Mouse (Mus musculus) cortical plate, adult 2 months (tissue): ENCODE measurements at regions not wholly inside any gene's neighbourhood (a gene's known extent, or its start where the extent isn't known, plus 50 kb on each side); places are given as distances from the start of the nearest gene placed in this dataset.

ENCODE experiments used
- H3K27ac ChIP-seq: fragments of 200-500 bp; 2 replicates; pipeline ENCODE4 v1.5.1; 2012; ENCODE audit warnings: low read length, control low read depth, inconsistent platforms; ENCODE audit not compliant: insufficient read depth
- H3K4me1 ChIP-seq: fragments of 200-500 bp; 2 replicates; pipeline ENCODE4 v1.6.1; 2011; ENCODE audit warnings: low read length; ENCODE audit not compliant: control insufficient read depth, insufficient read depth
- H3K4me3 ChIP-seq: fragments of 200-500 bp; 2 replicates; pipeline ENCODE4 v1.5.1; 2011; ENCODE audit warnings: mild to moderate bottlenecking, low read length, control low read depth; ENCODE audit not compliant: insufficient read depth
- CTCF ChIP-seq: fragments of 200-500 bp; IDR thresholded peaks from 2 replicates; pipeline ENCODE4 v1.5.1; 2011; ENCODE audit warnings: mild to moderate bottlenecking, control low read depth, low read length; ENCODE audit not compliant: insufficient read depth; ENCODE audit errors: extremely low read depth
- POLR2A ChIP-seq: fragments of 200-500 bp; IDR thresholded peaks from 2 replicates; pipeline ENCODE4 v1.6.1; 2011; ENCODE audit warnings: mild to moderate bottlenecking, low read length, control low read depth; ENCODE audit not compliant: insufficient read depth; ENCODE audit errors: extremely low read depth

DNA sequence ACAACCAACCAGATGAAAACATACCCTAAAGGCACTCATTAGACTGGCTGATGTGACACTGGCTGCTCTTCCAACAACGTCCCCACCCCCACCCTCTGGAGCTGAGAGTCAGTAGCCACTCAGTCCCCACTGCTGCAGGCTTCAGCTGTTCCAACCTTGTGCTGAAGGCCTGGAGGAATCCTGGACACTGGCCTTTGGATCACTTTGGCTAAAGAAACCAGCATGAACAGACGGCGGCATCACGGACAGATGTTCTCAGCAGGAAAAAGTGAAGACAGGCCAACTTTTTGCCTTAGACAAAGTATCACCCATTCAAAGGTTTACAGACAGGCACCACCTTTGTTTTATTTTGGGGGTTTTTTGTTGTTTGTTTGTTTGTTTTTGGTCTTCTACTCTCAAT lies 125.8 kb upstream of the Mgat5 start:
- no peaks in the 10 kb centered on the region; the same call in 1 of the 2 replicates for H3K4me1 ChIP-seq
- no peak overlapping the region for H3K4me3 ChIP-seq
- TF ChIP-seq POLR2A (no peak), CTCF (no peak)
- no peak overlapping the region for H3K27ac ChIP-seq

- Histone ChIP-seq H3K4me1 (0 out of 2 replicates have a peak, but pooled peaks cover 1% of the 10 kb centered on the region), H3K27ac (no peak overlapping the region), H3K4me3 (no peak overlapping the region)
- TF ChIP-seq POLR2A, result no peak
- no peak for TF ChIP-seq CTCF
Measured at GRCm38 (mm10) chr1:127062430-127062829, 142.4 kb upstream of the Mgat5 start.

DNA sequence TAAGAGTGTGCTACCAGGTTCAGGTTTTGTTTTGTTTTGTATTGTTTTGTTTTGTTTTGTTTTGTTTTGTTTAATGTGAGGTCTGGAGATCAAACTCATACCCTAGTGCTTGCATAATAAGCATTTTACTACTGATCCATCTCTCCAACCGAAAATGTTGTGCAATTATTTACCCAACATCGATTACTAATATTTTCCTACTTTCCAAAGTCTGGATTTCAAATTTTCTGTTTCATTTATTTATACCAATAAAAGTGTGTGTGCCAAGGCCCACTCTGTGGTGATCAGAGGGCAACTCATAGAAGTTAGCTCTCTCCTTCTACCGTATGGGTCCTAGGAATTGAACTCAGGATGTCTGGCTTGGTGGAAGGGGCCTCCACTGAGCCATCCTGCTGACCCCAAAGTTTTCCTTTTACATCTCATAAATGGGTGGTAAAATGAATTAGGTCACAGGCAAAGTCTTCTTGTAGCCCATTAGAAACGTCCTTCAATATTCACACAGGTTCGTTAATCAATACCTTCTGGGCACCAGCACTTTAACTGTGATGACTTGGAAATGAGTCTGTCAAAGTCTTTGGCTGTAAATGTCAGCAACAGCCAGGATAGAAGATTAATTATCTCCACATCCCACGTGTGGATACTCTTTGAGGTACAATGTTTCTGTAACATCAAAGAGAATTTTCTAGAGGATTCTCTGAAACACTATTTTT lies 158.9 kb upstream of the Mgat5 start:
- no peak overlapping the region for H3K27ac ChIP-seq

DNA sequence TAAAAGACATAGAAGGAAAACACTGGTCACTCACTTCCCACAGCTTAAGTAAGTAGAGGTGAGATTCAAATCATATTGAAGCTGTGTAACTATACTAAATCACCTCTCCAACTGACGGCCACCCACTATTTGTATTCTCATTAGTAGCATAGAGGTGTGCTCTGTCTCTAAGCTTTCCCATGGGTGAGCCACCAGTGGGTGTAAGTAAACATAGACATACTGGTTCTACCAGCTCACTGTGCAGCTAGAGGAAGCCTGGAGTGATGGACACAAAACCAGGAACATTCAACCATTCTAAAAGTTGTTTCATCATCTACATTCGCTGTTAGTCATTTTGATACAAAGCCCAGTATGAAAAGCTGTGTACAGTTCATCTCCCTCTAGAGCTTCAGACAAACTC lies 170.1 kb upstream of the Mgat5 start:
- H3K4me3 ChIP-seq, result no peak overlapping the region
- H3K27ac ChIP-seq, result no peak overlapping the region
- no peak for TF ChIP-seq CTCF
- TF ChIP-seq POLR2A, result no peak
- peaks cover 3% of the 10 kb centered on the region; the same call in 1 of the 2 replicates for H3K4me1 ChIP-seq

More for the DNA sequence above, 158.9 kb upstream of the Mgat5 start:
- no peak for TF ChIP-seq CTCF
- no peak for TF ChIP-seq POLR2A
- no peaks in the 10 kb centered on the region for H3K4me1 ChIP-seq
- no peak overlapping the region for H3K4me3 ChIP-seq

- Histone ChIP-seq H3K4me3 (no peak overlapping the region), H3K4me1 (peaks cover 4% of the 10 kb centered on the region), H3K27ac (no peak overlapping the region)
- no peak for TF ChIP-seq CTCF
- no peak for TF ChIP-seq POLR2A
Measured at GRCm38 (mm10) chr1:127031563-127031962, 173.3 kb upstream of the Mgat5 start.

GRCm38 (mm10) chr1:127028872-127029497 lies 175.8 kb upstream of the Mgat5 start:
- Histone ChIP-seq H3K4me3 (no peak overlapping the region), H3K4me1 (peaks cover 4% of the 10 kb centered on the region), H3K27ac (no peak overlapping the region)
- TF ChIP-seq POLR2A (no peak), CTCF (no peak)

- TF ChIP-seq CTCF, result no peak
- no peak for TF ChIP-seq POLR2A
- Histone ChIP-seq H3K27ac (no peak overlapping the region), H3K4me3 (no peak overlapping the region), H3K4me1 (no peaks in the 10 kb centered on the region)
Measured at GRCm38 (mm10) chr1:127023100-127023499, 181.7 kb upstream of the Mgat5 start.

- TF ChIP-seq CTCF, result peak; percentile 81
- no peak for TF ChIP-seq POLR2A
- no peak overlapping the region for H3K4me3 ChIP-seq
- no peaks in the 10 kb centered on the region for H3K4me1 ChIP-seq
- H3K27ac ChIP-seq, result no peak overlapping the region
Measured at GRCm38 (mm10) chr1:127017698-127018097, 187.1 kb upstream of the Nckap5 start.

GRCm38 (mm10) chr1:127015894-127016245 lies 185.3 kb upstream of the Nckap5 start:
- no peak overlapping the region for H3K4me3 ChIP-seq
- no peak overlapping the region for H3K27ac ChIP-seq
- TF ChIP-seq POLR2A, result no peak
- TF ChIP-seq CTCF, result no peak

More at GRCm38 (mm10) chr1:127015894-127016245, 185.3 kb upstream of the Nckap5 start:
- no peaks in the 10 kb centered on the region for H3K4me1 ChIP-seq
